Mouse (Mus musculus) kidney, postnatal 0 days (tissue): ENCODE results near the gene Maged2. TPM values are rescaled to one million over a fixed set of nuclear protein-coding genes. Genes with fewer than 3 reads are reported as not detected.
"Not testable (repeated sequence)": the region's sequence is repeated elsewhere in the genome, so short reads cannot be mapped to it uniquely, and the experiment has no call there.

Source experiments
- ATAC-seq: fragments of 200-750 bp; cut with Nextera tagmentation; replicated peaks from 2 replicates; pipeline ENCODE4 v1.8.0; 2017; ENCODE audit warnings: low read depth, moderate number of reproducible peaks, moderate TSS enrichment, moderate library complexity; ENCODE audit not compliant: low FRiP score
- DNase-seq: peaks from one replicate; pipeline ENCODE4 v3.0.0-alpha.2; 2016; ENCODE audit warnings: low spot score
- H3K27ac ChIP-seq: fragments of 300-500 bp; sonication (generic); 2 replicates; pipeline ENCODE4 v1.5.1; 2014; ENCODE audit warnings: mild to moderate bottlenecking
- H3K27me3 ChIP-seq: fragments of 300-500 bp; sonication (generic); 2 replicates; pipeline ENCODE4 v1.6.1; 2014; ENCODE audit warnings: low read length, mixed read lengths; ENCODE audit not compliant: insufficient read depth
- H3K36me3 ChIP-seq: fragments of 300-500 bp; sonication (generic); 2 replicates; pipeline ENCODE4 v1.6.1; 2014; ENCODE audit warnings: low read length, mixed read lengths; ENCODE audit not compliant: insufficient read depth
- H3K4me1 ChIP-seq: fragments of 300-500 bp; sonication (generic); replicated peaks from 2 replicates; pipeline ENCODE4 v1.6.1; 2014; ENCODE audit warnings: antibody characterized with exemption, low read length, mixed read lengths; ENCODE audit not compliant: insufficient read depth
- H3K4me2 ChIP-seq: fragments of 300-500 bp; sonication (generic); 2 replicates; pipeline ENCODE4 v1.6.1; 2014; ENCODE audit warnings: mild to moderate bottlenecking, low read length, moderate library complexity, mixed read lengths
- H3K4me3 ChIP-seq: fragments of 300-500 bp; sonication (generic); replicated peaks from 2 replicates; pipeline ENCODE4 v1.5.1; 2014; ENCODE audit warnings: low read depth, low read length
- H3K9ac ChIP-seq: fragments of 300-500 bp; sonication (generic); 2 replicates; pipeline ENCODE4 v1.6.1; 2014; ENCODE audit warnings: low read depth, low read length
- H3K9me3 ChIP-seq: fragments of 300-500 bp; sonication (generic); replicated peaks from 2 replicates; pipeline ENCODE4 v1.6.1; 2016; ENCODE audit warnings: low read length, inconsistent platforms, mixed read lengths
- CTCF ChIP-seq: IDR thresholded peaks from 2 replicates; pipeline ENCODE4 v1.5.1; 2016; ENCODE audit warnings: antibody characterized with exemption, low read depth, mild to moderate bottlenecking, moderate library complexity
- WGBS: fragments of 180-500 bp; shearing (Covaris S2); extraction: QIAGEN DNeasy Blood & Tissue Kit; methylation state at CpG from one replicate; pipeline ENCODE4 v1.1.7; 2014; 5-methylcytosine and 5-hydroxymethylcytosine counted together
- polyA plus RNA-seq: library from polyadenylated mRNA; unstranded; fragments of >200 nt; fragmentation: Nextera tagmentation; extraction: Ambion mirVana; gene quantifications from 2 replicates; pipeline ENCODE4 v1.2.1, GENCODE M21; 2015

Gene Maged2
- polyA plus RNA-seq, 1 experiment from 2014 or later, result 449 TPM

GRCm38 (mm10) chrX:150813464-150814138 lies 544 bp downstream of the Maged2 start:
- Histone ChIP-seq H3K9ac (peak overlapping the region; percentile 46; the same call in 1 of the 2 replicates), H3K27ac (peak overlapping the region; percentile 72), H3K27me3 (no peaks in the 10 kb centered on the region), H3K4me2 (peak overlapping the region; percentile 52), H3K4me3 (peak overlapping the region; percentile 42), H3K4me1 (no peaks in the 10 kb centered on the region), H3K9me3 (no peaks in the 10 kb centered on the region), H3K36me3 (peaks cover 6% of the 10 kb centered on the region; the same call in 1 of the 2 replicates)
- DNase-seq (peak; percentile 68), ATAC-seq (peak; percentile 58)
- 34% methylated on average over 16 of the region's 16 CpGs for WGBS
- no peak for TF ChIP-seq CTCF

GRCm38 (mm10) chrX:150812787-150813298 lies 1.3 kb downstream of the Maged2 start:
- DNase-seq (peak; percentile 98), ATAC-seq (peak; percentile 95)
- H3K4me1 ChIP-seq, result no peaks in the 10 kb centered on the region
- no peaks in the 10 kb centered on the region for H3K27me3 ChIP-seq
- WGBS, result 38% methylated on average over 24 of the region's 24 CpGs
- peak overlapping the region; percentile 42; the same call in 1 of the 2 replicates for H3K9ac ChIP-seq
- no peaks in the 10 kb centered on the region for H3K9me3 ChIP-seq
- peak overlapping the region; percentile 58 for H3K4me2 ChIP-seq
- no peak overlapping the region; the same call in 1 of the 2 replicates for H3K27ac ChIP-seq
- H3K4me3 ChIP-seq, result peak overlapping the region; percentile 42
- H3K36me3 ChIP-seq, result peaks cover 8% of the 10 kb centered on the region; the same call in 1 of the 2 replicates
- no peak for TF ChIP-seq CTCF

- DNase-seq, H3K27ac ChIP-seq, H3K36me3 ChIP-seq, H3K4me3 ChIP-seq, H3K4me1 ChIP-seq, H3K9me3 ChIP-seq, H3K9ac ChIP-seq, H3K4me2 ChIP-seq, H3K27me3 ChIP-seq, ATAC-seq: not testable (repeated sequence)
- WGBS, result 85% methylated on average over 2 of the region's 4 CpGs
Observed at GRCm38 (mm10) chrX:150800987-150801386, 13.2 kb downstream of the Maged2 start.

GRCm38 (mm10) chrX:150798493-150799177 lies 15.5 kb downstream of the Maged2 start:
- H3K36me3 ChIP-seq, H3K9me3 ChIP-seq, H3K27me3 ChIP-seq, H3K4me2 ChIP-seq, H3K9ac ChIP-seq, H3K27ac ChIP-seq, H3K4me1 ChIP-seq, DNase-seq, H3K4me3 ChIP-seq: not testable (repeated sequence)
- 70% methylated on average over 4 of the region's 10 CpGs for WGBS
- peak; percentile 97 for ATAC-seq

Other genes starting within 250 kb of the Maged2 start
- 2.8 and 3.9 TPM in 2 replicates for gene Pfkfb1, start 226.1 kb downstream of the Maged2 start, polyA plus RNA-seq
- 12.6 and 12.9 TPM in 2 replicates for gene Apex2, start 224.5 kb downstream of the Maged2 start, polyA plus RNA-seq
- gene Tro, start 156.8 kb downstream of the Maged2 start, polyA plus RNA-seq, result 8.4 and 9.1 TPM in 2 replicates
- gene Gnl3l, start 203.0 kb upstream of the Maged2 start, polyA plus RNA-seq, result 22.0 and 22.1 TPM in 2 replicates
- 8.7 and 9.7 TPM in 2 replicates for gene Fgd1, start 231.8 kb upstream of the Maged2 start, polyA plus RNA-seq